Mouse (Mus musculus) heart, adult 2 months (tissue): ENCODE measurements at regions not wholly inside any gene's neighbourhood (a gene's known extent, or its start where the extent isn't known, plus 50 kb on each side); places are given as distances from the start of the nearest gene placed in this dataset.

Source experiments
- EP300 ChIP-seq: fragments of 200-500 bp; IDR thresholded peaks from 2 replicates; pipeline ENCODE4 v1.6.1; 2011; ENCODE audit warnings: low read depth, low read length, control low read depth; ENCODE audit not compliant: insufficient read depth
- POLR2A ChIP-seq: fragments of 200-500 bp; IDR thresholded peaks from 2 replicates; pipeline ENCODE4 v1.6.1; 2011; ENCODE audit warnings: mild to moderate bottlenecking, low read depth, low read length, control low read depth; ENCODE audit not compliant: insufficient read depth

DNA sequence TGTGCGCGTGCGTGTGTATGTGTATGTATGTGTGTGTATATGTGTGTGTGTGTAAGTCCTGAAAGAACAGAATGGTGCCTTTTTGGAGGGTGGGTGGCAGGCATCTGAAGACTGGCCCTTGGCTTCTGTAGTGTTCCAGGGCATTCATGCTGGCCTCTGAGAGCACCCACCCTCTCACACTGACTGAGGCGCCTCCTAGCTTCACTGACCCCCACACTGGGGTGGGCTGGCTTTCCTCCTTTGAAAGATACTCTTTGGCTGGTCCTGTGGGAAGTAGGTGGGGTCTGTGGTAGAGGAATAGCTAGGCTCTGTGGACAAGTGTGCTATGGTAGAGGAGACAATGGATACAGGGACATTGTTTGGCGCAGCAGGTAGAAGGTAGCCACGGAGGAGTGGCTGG, 91.5 kb downstream of the Cstad start:
- TF ChIP-seq POLR2A, result no peak
- TF ChIP-seq EP300, result no peak
